Mouse (Mus musculus) macrophage (primary cell): ENCODE measurements around the gene Plscr3. TPM values are rescaled to one million over a fixed set of nuclear protein-coding genes. Genes with fewer than 3 reads are reported as not detected.
A peak's percentile ranks its signal among the peaks of the same experiment; 100 is the strongest.
"Not testable (repeated sequence)": the region's sequence is repeated elsewhere in the genome, so short reads cannot be mapped to it uniquely, and the experiment has no call there.

Experiments used
- H3K27ac ChIP-seq: fragments of 350-480 bp; formaldehyde crosslinking; 2 replicates; pipeline ENCODE4 v1.9.0; 2021
- H3K36me3 ChIP-seq: fragments of 350-480 bp; formaldehyde crosslinking; 2 replicates; pipeline ENCODE4 v1.9.0; 2021; ENCODE audit errors: inconsistent target
- H3K4me3 ChIP-seq: fragments of 350-480 bp; formaldehyde crosslinking; 2 replicates; pipeline ENCODE4 v1.9.0; 2021; ENCODE audit errors: inconsistent target
- H3K79me2 ChIP-seq: fragments of 350-480 bp; formaldehyde crosslinking; 2 replicates; pipeline ENCODE4 v1.9.0; 2021; ENCODE audit errors: inconsistent target
- WGBS: methylation state at CpG from one replicate; pipeline ENCODE4 v1.1.7; 2026; ENCODE audit warnings: inconsistent platforms; ENCODE audit not compliant: missing documents; 5-methylcytosine and 5-hydroxymethylcytosine counted together
- polyA plus RNA-seq: library from polyadenylated mRNA; stranded (reverse); fragments of 250-400 nt; gene quantifications from 3 replicates; pipeline ENCODE4 v1.2.4, GENCODE M21; 2018; ENCODE audit warnings: inconsistent platforms

Gene Plscr3
- polyA plus RNA-seq, 1 experiment from 2014 or later, result 23.8 TPM

GRCm38 (mm10) chr11:69837952-69838713 lies 8.0 kb upstream of the Plscr3 start, which contains the start of gene Tmem256:
Gene Tmem256, plus strand, starts transcription at chr11:69838514.
- peak within 1 kb of the TSS; percentile 88 for H3K4me3 ChIP-seq
- peaks cover 14% of the 10 kb centered on the region for H3K79me2 ChIP-seq
- H3K36me3 ChIP-seq, result no peaks in the 10 kb centered on the region
- WGBS, result 1% methylated on average over 32 of the region's 34 CpGs
- H3K27ac ChIP-seq, result peak within 1 kb of the TSS; percentile 78

DNA sequence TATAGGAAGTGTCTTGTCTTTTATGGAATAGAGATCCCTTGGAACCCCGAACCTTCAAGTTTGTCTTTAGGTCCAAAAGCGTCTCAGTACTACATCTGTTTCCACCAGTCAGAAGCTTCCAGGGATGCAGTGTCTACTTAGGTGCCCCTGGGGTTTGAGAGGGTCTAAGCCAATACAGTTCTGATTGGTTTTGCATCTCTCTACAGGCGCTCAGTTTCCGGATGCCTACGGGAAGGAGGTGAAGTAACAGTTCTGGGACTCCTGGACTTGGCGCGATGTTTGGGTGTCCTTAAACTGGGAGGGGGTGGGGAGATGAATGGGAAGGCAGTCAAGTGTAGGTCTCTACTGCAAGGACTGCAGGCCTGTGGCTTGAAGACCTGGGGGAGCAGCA lies 7.5 kb upstream of the Plscr3 start:
- H3K79me2 ChIP-seq, result peaks cover 14% of the 10 kb centered on the region
- H3K4me3 ChIP-seq, result peak overlapping the region; percentile 88
- H3K36me3 ChIP-seq, result no peaks in the 10 kb centered on the region
- peak overlapping the region; percentile 78 for H3K27ac ChIP-seq
- WGBS, result 8% methylated on average over 7 of the region's 7 CpGs

DNA sequence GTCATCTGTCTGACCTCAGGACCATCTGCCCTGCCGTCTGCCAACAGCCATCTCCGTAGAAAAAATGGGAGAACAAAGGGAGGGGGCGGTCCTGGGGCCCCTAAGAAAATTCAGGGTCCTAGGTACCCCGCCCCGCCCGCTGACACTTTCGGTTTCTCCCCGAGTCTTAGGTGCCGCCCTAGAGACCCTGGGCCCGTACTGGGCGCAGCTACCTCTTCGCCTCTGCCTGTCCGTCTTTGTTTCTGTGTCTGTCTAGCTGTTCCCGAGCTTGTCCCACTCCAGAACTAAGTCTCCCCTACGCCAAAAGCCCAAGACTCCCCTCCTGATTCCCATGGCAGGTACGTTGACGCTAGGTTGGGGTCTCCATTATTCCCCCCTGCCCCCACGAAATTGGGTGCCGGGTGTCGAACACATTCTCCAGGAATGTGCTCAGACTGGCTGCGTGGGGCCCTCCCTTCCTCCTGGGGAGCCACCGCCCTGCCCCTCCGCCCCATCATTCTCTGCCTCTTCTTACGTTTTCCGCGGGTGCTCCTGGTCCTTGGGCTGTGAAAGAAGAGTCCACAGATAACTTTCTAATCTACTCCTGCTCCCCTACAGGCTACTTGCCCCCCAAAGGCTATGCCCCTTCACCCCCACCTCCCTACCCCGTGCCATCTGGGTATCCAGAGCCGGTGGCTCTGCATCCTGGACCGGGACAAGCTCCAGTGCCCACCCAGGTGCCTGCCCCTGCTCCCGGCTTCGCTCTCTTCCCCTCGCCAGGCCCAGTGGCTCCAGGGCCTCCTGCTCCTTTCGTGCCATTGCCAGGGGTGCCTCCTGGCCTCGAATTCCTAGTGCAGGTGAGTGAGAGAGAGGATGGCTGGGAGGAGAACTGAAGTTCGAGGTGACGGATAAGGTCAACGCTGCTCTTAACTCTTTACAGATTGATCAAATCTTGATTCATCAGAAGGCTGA lies 837 bp downstream of the Plscr3 start:
- 12% methylated on average over 37 of the region's 37 CpGs for WGBS
- H3K27ac ChIP-seq, result peak overlapping the region; percentile 56

GRCm38 (mm10) chr11:69848021-69848420 lies 1.8 kb downstream of the Plscr3 start:
- no peak overlapping the region for H3K27ac ChIP-seq
- H3K36me3 ChIP-seq, result peaks cover 15% of the 10 kb centered on the region; the same call in 1 of the 2 replicates
- no peaks in the 10 kb centered on the region; the same call in 1 of the 2 replicates for H3K79me2 ChIP-seq
- no peak overlapping the region for H3K4me3 ChIP-seq
- WGBS, result 98% methylated on average over 6 of the region's 6 CpGs

More for the DNA sequence above, 837 bp downstream of the Plscr3 start:
- H3K79me2 ChIP-seq, result no peaks in the 10 kb centered on the region; the same call in 1 of the 2 replicates
- peak overlapping the region; percentile 88 for H3K4me3 ChIP-seq
- peaks cover 15% of the 10 kb centered on the region; the same call in 1 of the 2 replicates for H3K36me3 ChIP-seq

DNA sequence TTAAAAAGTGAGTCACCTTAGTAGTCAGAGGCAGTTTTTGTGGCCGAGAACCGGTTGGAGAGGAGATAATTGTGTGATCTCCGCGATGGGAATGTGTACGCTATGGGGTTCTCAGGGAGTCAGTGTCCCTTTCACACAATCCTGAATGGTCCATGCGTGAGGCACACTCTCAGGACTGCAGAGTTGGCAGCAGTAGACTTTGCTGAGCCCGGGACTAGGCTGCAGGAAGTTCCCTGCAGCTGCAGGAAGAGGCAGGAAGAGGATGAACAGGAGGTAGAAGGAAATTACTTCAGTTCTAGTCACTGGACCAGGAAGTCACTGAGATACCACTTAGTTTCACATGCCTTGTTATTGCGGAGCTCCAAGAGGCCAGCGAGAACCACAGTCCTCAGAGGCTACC lies 3.0 kb downstream of the Plscr3 start:
- H3K79me2 ChIP-seq, result no peaks in the 10 kb centered on the region; the same call in 1 of the 2 replicates
- 56% methylated on average over 9 of the region's 9 CpGs for WGBS
- peaks cover 15% of the 10 kb centered on the region; the same call in 1 of the 2 replicates for H3K36me3 ChIP-seq
- H3K27ac ChIP-seq, result peak overlapping the region; percentile 55
- H3K4me3 ChIP-seq, result no peak overlapping the region

DNA sequence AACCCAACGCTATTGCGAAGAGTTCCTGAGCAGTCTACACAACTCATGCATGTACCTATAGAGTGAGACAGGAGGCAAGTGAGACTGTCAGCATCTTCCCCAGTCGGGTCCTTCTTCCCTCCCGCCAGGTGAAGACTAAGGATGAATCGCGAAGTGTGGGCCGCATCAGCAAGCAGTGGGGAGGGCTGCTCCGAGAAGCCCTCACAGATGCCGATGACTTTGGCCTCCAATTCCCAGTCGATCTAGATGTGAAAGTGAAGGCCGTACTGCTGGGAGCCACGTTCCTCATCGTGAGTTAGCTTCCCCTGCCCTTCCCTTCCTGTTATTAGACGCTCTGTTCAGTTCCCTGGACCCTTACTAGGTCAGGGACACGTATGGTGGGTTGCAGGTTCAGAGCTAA lies 3.7 kb downstream of the Plscr3 start:
- Histone ChIP-seq H3K27ac (peak overlapping the region; percentile 55), H3K4me3 (no peak overlapping the region), H3K79me2 (no peaks in the 10 kb centered on the region; the same call in 1 of the 2 replicates), H3K36me3 (peaks cover 15% of the 10 kb centered on the region; the same call in 1 of the 2 replicates)
- WGBS, result 75% methylated on average over 15 of the region's 15 CpGs

- WGBS, result 41% methylated on average over 8 of the region's 8 CpGs
- no peak overlapping the region for H3K27ac ChIP-seq
- H3K79me2 ChIP-seq, result no peaks in the 10 kb centered on the region; the same call in 1 of the 2 replicates
- peaks cover 15% of the 10 kb centered on the region; the same call in 1 of the 2 replicates for H3K36me3 ChIP-seq
- no peak overlapping the region for H3K4me3 ChIP-seq
Measured at GRCm38 (mm10) chr11:69850754-69851153, 4.6 kb downstream of the Plscr3 start.

DNA sequence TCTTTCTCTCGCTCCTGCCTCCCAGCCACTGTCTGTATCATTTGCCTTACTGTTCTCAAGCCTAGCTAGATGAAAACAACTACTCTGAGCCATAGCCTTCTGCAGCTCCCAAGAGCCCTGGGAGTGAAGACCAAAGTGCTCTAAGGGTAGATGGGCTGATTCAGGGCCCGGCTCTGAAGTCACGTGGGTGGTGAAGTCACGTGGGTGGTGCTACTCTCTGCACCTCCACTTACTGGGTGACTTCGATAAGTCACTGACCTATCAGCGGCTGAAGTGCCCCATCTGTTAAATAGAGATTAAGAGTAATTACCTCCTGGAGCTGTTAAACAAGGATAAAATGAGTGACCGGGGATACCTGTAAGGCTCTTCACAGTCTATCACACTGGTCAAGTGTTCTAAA lies 7.8 kb downstream of the Plscr3 start:
- Histone ChIP-seq H3K4me3 (no peak overlapping the region), H3K36me3 (peaks cover 15% of the 10 kb centered on the region; the same call in 1 of the 2 replicates), H3K79me2 (no peaks in the 10 kb centered on the region), H3K27ac (no peak overlapping the region)
- 39% methylated on average over 7 of the region's 7 CpGs for WGBS

- Histone ChIP-seq H3K36me3 (peaks cover 15% of the 10 kb centered on the region; the same call in 1 of the 2 replicates), H3K79me2 (no peaks in the 10 kb centered on the region), H3K27ac (no peak overlapping the region), H3K4me3 (no peak overlapping the region)
- 64% methylated on average over 10 of the region's 10 CpGs for WGBS
Measured at GRCm38 (mm10) chr11:69854680-69855079, 8.5 kb downstream of the Plscr3 start.

- peaks cover 13% of the 10 kb centered on the region; the same call in 1 of the 2 replicates for H3K36me3 ChIP-seq
- H3K79me2 ChIP-seq, result no peaks in the 10 kb centered on the region
- no peak overlapping the region for H3K27ac ChIP-seq
- WGBS, result 37% methylated on average over 15 of the region's 16 CpGs
- H3K4me3 ChIP-seq, result no peak overlapping the region
Measured at GRCm38 (mm10) chr11:69855347-69855746, 9.2 kb downstream of the Plscr3 start.

GRCm38 (mm10) chr11:69858113-69858998 lies 12.2 kb downstream of the Plscr3 start, which contains the start of gene Tnk1:
Gene Tnk1, minus strand, starts transcription at chr11:69858730.
- H3K36me3 ChIP-seq, result no peaks in the 10 kb centered on the region
- WGBS, result 87% methylated on average over 29 of the region's 30 CpGs
- H3K27ac ChIP-seq, result no peak within 1 kb of the TSS
- no peak within 1 kb of the TSS for H3K4me3 ChIP-seq
- H3K79me2 ChIP-seq, result no peaks in the 10 kb centered on the region

- H3K79me2 ChIP-seq, H3K36me3 ChIP-seq, H3K4me3 ChIP-seq, H3K27ac ChIP-seq: not testable (repeated sequence)
- 83% methylated on average over 3 of the region's 3 CpGs for WGBS
Measured at GRCm38 (mm10) chr11:69863729-69864128, 17.6 kb downstream of the Plscr3 start.

- WGBS, result 52% methylated on average over 8 of the region's 8 CpGs
- Histone ChIP-seq H3K4me3 (no peak overlapping the region), H3K27ac (no peak overlapping the region), H3K79me2 (no peaks in the 10 kb centered on the region), H3K36me3 (no peaks in the 10 kb centered on the region)
Measured at GRCm38 (mm10) chr11:69864138-69864860, 18.1 kb downstream of the Plscr3 start.
